Mouse (Mus musculus) adrenal gland, postnatal 14 days (tissue): Measurements from ENCODE around the gene Nfu1. TPM values are rescaled to one million over a fixed set of nuclear protein-coding genes. Genes with fewer than 3 reads are reported as not detected.
A peak's percentile ranks its signal among the peaks of the same experiment; 100 is the strongest.

Source experiments
- DNase-seq: peaks from one replicate; pipeline ENCODE4 v3.0.0; 2021; ENCODE audit warnings: mixed read lengths
- long read RNA-seq, 2 experiments: library from polyadenylated mRNA; stranded (forward); transcript quantifications; one replicate each; pipeline ENCODE4 v2.0.0; 2021
- total RNA-seq: library from RNA; stranded (reverse); gene quantifications from 2 replicates; pipeline ENCODE4 v1.2.3, GENCODE M21; 2021

Gene Nfu1
- 92.4 and 97.3 TPM in 2 replicates for total RNA-seq
- long read RNA-seq, experiment 1, transcript Nfu1-202 (8 exons, 950 nt): major isoform, 111 of 147 reads
- long read RNA-seq, experiment 1, transcript Nfu1-208 (2 exons, 829 nt): minor isoform, 8 of 147 reads
- long read RNA-seq, experiment 1, transcript Nfu1-201 (8 exons, 948 nt): minor isoform, 13 of 147 reads
- long read RNA-seq, experiment 1, partial matches to known transcripts: 4 of 147 reads
- long read RNA-seq, experiment 1, other reads (novel, unspliced or antisense): 11 of 147 reads
- long read RNA-seq, experiment 2, transcript Nfu1-208 (2 exons, 829 nt): minor isoform, 6 of 143 reads
- long read RNA-seq, experiment 2, transcript Nfu1-202 (8 exons, 950 nt): major isoform, 110 of 143 reads
- long read RNA-seq, experiment 2, transcript Nfu1-201 (8 exons, 948 nt): minor isoform, 12 of 143 reads
- long read RNA-seq, experiment 2, partial matches to known transcripts: 4 of 143 reads
- long read RNA-seq, experiment 2, other reads (novel, unspliced or antisense): 11 of 143 reads

DNA sequence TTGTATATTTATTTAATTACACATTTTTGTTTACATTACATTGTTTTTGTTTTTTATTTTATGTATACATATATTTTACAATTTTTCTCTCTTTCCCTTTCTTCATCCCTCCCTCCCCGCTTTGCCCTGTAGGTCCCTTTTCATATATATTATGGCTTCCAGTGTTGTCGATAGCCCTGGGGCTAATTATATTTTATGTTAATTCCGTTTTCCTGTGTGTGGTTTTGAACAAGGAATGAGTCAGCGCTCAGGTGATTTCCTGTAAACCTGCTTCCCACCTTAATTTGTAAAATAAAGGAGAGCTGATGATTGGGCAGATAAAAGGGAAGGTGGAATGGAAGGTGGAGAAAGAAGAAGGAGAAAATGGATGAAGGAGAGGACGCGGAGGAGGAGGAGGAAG, at the start of gene Nfu1:
TSS of gene Nfu1 (plus strand) at position 350 of the 400 bp plus-strand sequence.
- no peak for DNase-seq

DNA sequence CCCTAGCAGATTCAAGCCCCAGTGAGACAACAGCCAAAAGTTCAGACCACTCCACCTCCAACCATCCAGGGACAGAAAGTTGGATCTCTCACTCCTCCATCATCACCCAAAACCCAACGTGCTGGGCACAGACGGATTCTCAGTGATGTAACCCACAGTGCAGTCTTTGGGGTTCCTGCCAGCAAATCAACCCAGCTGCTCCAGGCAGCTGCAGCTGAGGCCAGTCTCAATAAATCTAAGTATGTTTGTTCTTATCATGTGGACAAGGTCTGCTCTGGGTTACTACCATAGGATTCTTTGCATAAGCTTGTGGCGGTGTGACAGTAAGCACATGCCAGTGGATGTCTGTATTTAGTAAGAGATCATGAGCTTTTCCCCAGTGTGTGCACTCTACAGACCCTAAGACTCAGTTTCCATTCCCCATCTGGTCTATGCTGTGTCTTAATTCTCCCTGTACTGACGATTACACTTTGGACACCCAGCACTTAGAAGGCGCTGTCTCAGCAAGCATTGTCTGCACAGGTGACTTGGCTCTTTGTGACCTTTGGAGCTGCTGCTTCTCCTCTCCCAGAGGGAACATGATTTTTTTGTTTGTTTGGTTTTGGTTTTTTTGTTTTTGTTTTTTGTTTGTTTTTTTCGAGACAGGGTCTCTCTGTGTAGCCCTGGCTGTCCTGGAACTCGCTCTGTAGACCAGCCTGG, 44.9 kb upstream of the Nfu1 start:
- DNase-seq: no peak

DNA sequence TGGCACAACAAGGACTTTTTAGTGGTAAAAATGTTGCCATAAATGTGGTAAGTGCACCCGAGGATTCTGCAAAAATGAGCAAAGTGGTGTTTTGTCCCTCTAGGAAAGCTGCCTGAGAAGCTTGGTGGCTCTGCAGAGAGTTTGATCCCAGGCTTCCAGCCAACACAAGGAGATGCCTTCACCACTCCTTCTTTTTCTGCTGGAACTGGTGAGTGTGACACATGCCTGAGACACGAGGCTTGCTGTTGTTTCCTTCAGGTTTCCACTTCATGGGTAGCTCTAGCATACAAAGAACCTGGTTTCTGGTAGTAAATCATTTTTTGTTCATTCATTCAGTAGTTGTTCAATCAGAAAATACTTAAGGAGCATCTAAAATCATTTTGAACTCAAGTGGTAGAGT, 41.9 kb upstream of the Nfu1 start:
- no peak for DNase-seq

DNA sequence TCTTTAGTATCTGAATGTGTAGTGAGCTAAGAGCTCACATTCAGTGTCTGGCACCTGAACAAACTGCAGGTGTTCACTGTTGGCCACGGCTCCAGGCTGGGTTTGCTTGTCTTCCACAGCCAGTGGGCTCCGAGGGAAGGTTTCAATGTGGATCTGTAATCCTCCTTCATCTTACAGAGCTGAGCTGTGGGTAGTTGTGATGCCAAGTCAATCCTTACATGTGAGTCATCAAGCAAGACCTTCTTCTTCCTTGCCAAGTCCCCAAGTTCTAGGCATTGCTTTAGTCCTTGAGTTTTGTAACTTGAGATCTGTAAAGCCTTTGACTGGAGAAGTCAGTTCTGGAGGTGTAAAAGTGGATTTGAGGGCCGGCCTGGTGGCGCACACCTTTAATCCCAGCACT, 35.1 kb upstream of the Nfu1 start:
- peak; percentile 13 for DNase-seq

DNA sequence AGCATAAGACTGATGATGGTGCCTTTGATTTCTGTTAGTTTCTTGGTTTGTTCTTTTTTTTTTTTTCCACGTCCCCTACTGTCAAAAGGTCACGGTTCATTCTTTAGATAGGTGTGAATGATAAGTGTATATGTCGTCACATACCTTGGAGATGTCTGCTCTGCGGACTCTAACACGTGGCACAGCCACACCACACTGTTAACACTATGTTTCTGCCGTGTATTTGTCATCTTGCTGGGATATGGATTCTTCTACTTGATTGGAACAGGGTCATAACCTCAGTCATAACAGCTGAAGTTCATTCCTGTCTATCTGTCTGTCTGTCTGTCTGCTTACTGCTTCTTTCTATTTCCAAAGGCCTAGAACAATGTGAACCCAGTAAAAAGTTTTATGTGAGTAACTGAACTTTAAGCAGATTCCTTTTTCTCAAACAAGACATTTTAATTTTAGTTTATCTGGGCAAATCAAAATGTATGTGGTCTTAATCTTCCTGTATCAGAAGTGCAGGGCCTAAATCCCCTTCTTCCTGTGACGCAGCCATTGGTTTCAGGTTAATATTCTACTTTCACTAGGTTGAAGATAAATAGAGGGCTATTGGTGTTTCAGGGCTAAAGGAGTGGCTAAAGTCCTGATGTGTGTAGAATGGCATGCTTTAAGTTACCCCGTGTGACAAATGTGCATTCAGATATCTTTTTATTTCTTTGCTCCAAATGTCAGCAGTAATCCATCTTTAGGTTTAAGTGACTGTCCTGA, 30.7 kb upstream of the Nfu1 start:
- DNase-seq: no peak

DNA sequence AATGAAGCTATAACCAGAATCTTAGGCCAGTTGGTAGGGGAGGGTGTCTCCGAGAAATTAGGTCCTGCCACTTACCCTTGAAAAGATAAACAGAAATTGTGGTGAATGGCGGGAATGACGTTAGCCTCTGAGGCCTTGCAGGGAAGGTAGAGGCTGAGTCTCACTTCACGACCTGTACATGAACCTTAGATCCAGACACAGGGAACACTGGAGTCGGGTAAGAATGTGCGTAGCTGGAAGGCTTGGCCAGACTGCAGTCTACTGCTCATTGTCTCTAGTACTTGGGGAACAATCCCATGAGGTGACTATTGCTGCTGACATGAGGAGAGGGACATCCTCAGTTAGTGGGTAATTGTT, 30.1 kb upstream of the Nfu1 start:
- no peak for DNase-seq

DNA sequence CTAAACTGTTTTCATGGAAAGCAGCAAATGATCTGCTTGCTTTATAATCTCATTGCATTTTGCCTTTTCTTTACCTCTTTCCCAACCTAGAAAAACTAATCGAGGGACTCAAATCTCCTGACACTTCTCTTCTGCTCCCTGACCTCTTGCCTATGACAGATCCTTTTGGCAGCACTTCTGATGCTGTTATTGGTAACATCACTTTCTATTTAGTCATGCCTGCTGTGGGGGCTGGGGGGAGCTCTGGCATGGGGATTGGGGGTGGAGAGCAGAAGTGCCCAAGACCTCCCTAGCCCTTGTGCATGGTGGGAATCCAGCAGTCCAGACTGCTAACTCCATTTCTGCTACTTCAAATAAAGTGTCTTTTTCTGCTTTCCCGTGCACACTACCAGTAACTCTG, 27.8 kb upstream of the Nfu1 start:
- DNase-seq: peak; percentile 38

DNA sequence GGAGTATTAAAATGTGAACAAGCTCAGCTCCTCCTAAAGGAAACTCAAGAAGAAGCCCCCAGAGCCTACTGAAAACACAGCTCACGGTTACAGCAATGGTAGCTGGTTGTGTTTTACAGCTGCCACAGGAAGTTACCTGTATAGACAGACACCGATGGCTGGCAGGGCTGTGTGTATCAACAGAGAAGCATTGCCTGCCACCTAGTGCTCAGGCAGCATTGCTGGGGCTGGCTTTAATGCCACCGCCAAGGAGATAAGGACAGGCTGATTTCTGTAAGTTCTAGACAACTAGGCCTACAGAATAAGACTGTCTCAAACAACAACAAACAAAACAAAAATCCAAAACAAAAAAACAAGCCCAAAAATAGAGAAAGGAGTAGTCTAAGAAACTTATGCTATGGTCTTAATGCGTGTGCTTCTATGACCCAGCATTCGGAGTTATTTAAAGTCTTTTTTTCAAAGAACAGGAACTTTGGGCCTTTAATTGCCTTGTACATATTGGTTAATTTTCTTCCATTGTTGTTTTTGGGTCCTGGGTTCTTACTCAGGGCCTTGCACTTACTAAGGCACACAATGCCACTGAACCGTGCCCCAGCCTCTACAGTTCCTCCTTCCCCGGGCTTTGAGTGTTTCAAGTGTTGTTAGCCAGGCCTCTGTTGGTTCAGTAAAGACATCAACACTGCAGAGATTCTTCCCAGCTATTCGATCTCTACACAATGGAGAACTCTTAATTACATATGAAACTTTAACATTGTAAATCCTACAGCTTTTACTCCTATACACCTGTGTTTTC, 23.5 kb upstream of the Nfu1 start:
- DNase-seq: no peak

DNA sequence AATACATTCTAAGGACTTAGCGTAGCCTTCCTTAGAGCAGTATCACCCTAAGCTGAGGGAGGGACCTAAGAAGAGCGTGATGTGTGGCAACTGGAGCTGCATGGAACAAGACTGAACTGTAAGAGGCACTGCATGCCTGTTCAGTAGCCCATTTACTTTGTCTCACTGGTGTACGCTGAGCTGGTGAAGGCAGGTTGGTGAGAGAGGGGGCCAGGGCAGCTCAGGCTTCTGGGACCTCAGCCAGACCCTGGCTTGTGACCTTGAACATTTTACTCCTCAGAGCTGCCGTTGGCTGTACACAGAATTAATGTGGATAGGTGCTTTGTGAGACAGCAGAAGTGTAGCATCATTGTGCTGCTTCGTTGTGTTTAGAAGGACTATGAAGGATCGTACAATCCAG, 19.5 kb upstream of the Nfu1 start:
- peak; percentile 79 for DNase-seq

DNA sequence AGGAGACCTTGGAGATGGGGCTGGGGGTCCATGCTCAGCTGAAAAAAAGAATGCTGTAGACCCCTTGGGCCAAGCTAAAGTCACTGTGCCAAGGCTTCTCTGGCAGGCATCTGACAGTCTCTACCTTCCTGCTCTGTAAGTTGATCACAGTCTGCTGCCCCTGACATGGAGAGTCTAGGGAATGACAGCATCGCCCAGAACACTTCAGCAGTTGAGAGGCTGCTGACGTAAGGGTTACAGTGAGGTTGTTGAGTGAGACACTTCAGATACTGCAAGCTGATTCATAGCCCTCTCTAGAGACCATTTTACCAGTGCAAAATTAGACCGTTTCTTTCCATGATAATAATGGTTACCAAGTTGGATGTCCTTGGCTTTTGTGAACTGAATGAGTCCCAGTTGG, 18.0 kb upstream of the Nfu1 start:
- no peak for DNase-seq

DNA sequence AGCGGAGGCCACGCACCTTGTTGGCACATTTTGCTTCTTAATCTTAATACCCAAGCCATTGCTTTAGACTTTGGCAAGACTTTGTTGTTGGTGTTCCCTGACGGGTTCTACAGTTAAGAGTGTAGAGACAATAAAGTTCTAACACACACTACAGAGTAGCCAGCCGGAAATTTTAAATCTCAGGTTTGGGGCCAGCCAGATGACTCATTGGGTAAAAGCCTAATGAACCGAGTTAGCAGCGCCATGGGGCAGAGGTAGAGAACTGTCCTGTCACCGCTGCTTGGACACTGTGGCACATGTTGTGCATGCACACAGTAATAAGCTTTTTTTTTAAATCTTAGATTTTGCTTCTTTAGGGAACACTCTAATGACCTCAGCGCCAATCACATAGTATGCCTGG, 16.7 kb upstream of the Nfu1 start:
- no peak for DNase-seq

DNA sequence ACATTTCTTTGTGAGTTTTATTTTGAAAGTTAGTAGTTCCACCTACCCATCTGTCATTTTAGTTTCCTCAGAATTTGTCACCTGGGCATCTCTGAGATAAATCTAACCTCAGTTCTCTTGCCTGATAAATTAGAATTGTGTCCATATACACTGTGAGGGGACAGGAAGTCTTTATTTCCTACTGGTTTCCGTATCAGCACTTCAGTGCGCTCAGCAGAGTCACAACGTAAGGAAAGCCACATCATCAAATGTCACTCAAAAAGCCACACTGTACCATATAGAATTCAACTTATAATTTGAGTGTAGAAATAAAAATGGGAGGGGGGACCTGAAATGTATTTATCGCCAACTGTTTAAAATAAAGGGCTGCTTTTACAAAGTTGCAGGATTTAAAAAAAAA, 14.8 kb upstream of the Nfu1 start:
- no peak for DNase-seq

DNA sequence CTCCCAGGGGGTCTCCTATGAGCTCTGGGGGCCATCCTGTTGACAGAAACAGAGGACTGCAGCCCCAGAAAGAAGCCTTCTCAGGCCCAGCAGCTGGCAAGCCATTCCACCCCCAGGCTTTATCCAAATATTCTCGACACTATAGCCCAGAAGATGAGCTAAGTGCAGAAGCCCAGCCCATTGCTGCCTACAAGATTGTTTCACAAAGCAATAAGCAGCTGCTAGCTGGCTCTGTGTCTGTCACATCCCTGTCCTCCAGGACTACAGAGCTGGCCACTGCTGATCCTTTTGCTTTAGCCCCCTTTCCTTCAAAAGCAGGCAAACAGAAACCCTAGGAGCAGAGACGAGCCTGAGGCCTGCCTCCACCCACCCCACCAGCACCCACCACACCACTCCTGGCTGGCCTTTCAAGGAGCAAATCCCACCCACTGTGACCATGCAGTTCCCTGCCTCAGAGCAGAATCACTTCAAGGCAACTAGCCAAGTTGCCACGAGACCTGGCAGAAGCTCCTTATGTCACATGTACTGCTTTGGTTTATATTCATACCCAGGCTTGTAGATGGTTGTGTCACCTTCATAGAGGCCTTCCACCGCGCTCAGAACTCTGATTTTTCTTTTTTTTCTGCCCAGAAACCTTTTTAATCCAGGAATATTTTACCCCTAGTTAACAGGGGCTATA, 12.3 kb upstream of the Nfu1 start:
- no peak for DNase-seq

DNA sequence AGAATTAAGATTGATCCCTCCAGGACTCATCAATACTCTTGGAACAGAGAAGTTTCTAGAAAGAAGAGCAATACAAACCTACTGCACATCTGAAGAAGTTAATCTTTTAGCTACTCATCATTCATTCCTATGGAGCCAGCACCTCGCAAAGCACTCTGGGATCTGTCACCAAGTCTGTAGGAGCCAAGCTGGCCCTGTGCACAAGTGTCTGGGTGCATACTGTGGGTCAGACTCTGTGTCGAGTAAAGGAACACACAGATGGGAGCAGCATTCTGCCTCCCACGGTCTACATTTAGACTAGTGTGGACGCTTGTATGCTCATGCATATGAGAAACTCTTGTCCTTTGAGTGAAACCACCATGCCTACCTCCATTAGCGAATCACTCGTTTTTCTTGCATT, 11.7 kb upstream of the Nfu1 start:
- no peak for DNase-seq

DNA sequence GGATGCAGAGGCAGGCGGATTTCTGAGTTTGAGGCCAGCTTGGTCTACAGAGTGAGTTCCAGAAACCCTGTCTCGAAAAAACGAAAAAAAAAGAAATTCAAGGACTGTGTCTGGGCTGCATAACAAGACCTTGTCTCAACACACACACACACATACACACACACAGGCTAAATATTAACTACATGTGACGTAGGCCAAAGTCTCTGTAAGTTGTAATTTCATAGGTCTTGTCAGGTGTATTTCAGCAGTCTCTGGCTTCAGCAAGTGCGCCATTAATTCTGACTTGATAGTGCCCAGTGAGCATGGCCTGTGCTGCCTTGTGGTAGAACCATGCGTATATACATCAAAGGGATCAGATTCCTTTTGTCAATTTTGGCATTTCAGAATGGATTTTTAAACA, 7.0 kb upstream of the Nfu1 start:
- DNase-seq: no peak

DNA sequence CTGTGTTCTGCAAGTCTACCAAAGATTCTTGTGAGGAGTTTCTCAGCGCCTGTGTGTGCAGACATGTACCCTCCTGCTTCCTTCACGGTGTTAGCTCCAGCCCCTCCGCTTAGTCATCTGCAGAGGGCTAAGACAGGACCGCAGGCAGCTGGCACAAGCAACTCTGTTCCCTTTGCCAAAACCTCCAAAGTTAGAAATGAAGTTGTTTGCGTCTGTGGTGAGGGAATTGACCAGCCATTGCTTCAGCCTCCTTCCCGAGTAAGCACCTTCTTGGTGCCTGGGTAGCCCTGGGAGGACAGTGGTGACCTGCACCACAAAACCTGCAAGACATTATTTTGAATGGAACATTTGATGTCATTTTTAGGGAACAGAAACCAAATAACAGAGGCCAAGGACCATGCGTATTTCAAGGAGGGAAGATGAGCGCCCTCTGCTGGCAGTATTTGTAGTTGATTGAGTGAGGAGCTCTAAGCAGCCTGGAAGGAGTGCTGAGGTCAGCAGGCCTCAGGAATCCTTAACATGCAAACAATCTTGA, 6.4 kb upstream of the Nfu1 start:
- peak; percentile 90 for DNase-seq

DNA sequence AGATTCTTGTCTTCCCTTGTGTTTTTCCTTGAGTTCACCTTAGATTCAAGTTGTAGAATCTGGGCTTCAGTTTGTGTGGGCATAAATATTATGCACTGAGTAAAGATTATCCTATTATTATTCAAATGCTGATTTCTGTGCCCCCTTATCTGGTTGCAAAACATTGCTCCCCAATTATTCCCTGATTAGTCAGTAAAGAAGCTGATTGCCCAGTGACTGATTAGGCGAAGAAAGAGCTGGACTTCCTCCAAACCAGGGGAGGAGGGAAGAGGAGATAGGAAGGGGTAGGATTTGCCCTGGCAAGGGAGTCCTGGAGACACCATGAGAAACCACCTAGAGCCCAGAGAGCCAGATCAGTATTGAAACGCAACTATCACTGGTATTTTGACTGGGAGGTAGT, 4.9 kb upstream of the Nfu1 start:
- no peak for DNase-seq

DNA sequence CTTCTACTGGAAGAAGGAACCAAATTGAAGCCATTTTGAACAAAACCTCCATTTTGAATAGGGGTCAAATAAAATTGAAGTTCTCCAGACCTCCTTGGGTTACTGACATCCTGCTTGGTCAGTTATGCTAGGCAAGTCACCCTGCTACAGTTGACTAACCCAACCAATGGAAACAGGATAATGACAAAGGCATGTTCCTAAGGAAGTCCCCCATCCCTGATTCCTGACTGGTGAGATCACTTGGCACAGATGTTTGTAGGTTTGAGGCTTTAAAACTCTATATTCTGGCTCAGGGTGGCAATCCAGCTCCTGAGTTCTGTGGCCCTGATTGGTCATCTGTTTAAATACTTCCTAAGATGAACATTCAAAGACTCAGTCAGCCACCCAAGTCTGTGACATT, 3.5 kb upstream of the Nfu1 start:
- no peak for DNase-seq

DNA sequence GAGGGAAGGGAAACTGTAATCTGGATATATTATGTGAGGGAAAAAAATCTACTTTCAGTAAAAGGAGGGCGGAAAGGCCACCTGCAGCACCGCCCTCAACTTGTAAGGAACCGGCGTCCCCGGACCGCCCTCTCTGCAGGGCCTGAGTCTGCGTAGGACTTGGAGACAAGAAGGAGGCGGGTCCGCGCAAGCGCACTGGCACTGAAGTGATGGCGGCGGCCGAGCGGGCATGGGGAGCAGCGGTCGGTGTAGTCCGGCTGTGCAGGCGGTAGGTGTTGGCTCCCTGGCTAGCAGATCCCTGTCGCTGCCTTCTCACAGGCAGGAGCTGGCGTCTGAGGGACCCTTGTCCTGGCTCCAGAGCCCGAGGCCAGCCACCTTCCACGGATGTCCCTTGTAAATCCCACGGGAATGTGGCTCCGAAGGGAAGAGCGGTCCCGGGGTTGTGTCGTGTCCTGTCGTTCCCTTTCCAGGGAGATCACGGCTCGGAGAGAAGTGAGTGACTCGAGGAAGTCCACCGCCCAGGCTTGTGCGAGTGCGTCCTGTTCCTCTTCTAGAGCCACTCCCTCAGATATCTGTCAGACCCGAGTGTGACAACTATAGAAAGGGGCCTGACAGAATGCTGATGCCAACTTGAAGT, 774 bp downstream of the Nfu1 start:
- peak; percentile 98 for DNase-seq

DNA sequence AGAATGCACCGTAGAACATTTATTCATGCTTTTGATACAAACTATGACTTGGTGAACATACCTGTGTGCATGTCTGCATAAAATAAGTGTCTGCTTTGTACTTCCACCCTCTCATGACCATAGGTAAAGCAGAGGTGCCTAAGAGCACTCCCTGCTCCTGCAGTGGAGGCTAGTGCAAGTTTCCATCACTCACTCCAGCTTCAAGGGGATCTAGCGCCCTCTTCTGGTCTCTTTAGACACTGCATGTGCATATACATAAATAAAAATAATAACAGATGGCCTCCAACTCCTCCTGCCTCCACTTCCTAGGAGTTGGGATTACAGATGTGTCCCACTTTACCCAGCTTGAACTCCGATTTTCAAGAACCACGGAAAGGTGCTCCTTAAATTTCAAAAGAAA, 7.9 kb downstream of the Nfu1 start:
- peak; percentile 70 for DNase-seq

DNA sequence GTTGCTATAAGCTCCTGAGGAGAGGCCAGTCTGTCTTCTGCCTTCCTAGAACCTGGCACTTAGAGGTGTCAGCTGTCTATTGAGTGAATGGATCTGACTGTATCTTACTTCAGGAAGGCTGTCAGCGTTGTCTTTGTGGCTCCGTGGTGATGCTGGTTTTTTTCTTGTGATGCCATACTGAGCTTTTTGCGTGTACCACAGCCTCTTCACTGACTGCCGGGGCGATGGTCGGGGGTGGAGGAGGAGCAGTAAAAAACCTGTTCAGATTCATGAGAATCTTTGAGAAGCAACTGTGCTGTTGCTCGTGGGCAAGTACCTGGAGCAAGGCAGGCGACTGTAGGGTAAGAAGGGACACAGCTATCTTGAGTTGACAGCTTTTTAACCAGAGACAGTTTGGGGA, 9.8 kb downstream of the Nfu1 start:
- no peak for DNase-seq
